Mouse (Mus musculus) layer of hippocampus, postnatal 36 days (tissue): Measurements from ENCODE around the gene Ghrl. TPM values are rescaled to one million over a fixed set of nuclear protein-coding genes. Genes with fewer than 3 reads are reported as not detected.

ENCODE experiments used
- microRNA-seq, 2 experiments: library from miRNA; unstranded; fragments of <30 nt; microRNA quantifications; one replicate each; pipeline ENCODE4 v1.2.0; 2021
- total RNA-seq, 2 experiments: library from RNA; stranded (reverse); gene quantifications; 2 replicates each; pipeline ENCODE4 v1.2.3; 2021

The Ghrl gene
- total RNA-seq, 2 experiments from 2014 or later = not detected

Small RNA genes within 50 kb of the gene (microRNA-seq; reads per million reads assigned to microRNA genes)
- gene Mir7042 = 0.60 to 1.9 reads per million in 2 experiments

Other genes starting within 250 kb of the Ghrl start
- 1 to 10 TPM; 6.4 to 9.7 TPM for gene Il17rc, start 248.5 kb downstream of the Ghrl start, total RNA-seq
- gene Creld1, start 236.6 kb downstream of the Ghrl start, total RNA-seq = 100 to 1,000 TPM; 122 to 133 TPM
- 10 to 100 TPM; 52.8 to 54.1 TPM for gene Prrt3, start 217.9 kb downstream of the Ghrl start, total RNA-seq
- gene Emc3, start 188.2 kb downstream of the Ghrl start, total RNA-seq = 10 to 100 TPM; 75.1 to 82.0 TPM
- gene Fancd2, start 188.2 kb downstream of the Ghrl start, total RNA-seq = 1 to 10 TPM; 1.9 to 2.5 TPM
- under 1 TPM; 0.28 to 0.50 TPM for gene Fancd2os, start 119.2 kb downstream of the Ghrl start, total RNA-seq
- 100 to 1,000 TPM; 224 to 232 TPM for gene Brk1, start 115.1 kb downstream of the Ghrl start, total RNA-seq
- 10 to 100 TPM; 50.8 to 50.9 TPM for gene Vhl, start 95.9 kb downstream of the Ghrl start, total RNA-seq
- 10 to 100 TPM; 15.3 to 24.8 TPM for gene Irak2, start 81.4 kb downstream of the Ghrl start, total RNA-seq
- gene Tatdn2, start 22.8 kb downstream of the Ghrl start, total RNA-seq = 10 to 100 TPM; 52.5 to 60.7 TPM
- gene Sec13, start 20.9 kb upstream of the Ghrl start, total RNA-seq = 10 to 100 TPM; 70.8 to 74.3 TPM